Mouse (Mus musculus) ES-Bruce4 (cell line): Measurements from ENCODE around the gene Xrcc1. TPM values are rescaled to one million over a fixed set of nuclear protein-coding genes. Genes with fewer than 3 reads are reported as not detected.
A peak's percentile ranks its signal among the peaks of the same experiment; 100 is the strongest.

Experiments
- H3K27ac ChIP-seq: 2 replicates; pipeline ENCODE4 v1.5.1; 2012; ENCODE audit warnings: low read length, inconsistent platforms; ENCODE audit not compliant: insufficient read depth
- H3K27me3 ChIP-seq: 2 replicates; pipeline ENCODE4 v1.6.1; 2012; ENCODE audit warnings: mild to moderate bottlenecking, low read length, inconsistent platforms; ENCODE audit not compliant: control insufficient read depth, poor library complexity, insufficient read depth, severe bottlenecking
- H3K36me3 ChIP-seq: 2 replicates; pipeline ENCODE4 v1.6.1; 2012; ENCODE audit warnings: inconsistent platforms, mild to moderate bottlenecking, low read length, moderate library complexity; ENCODE audit not compliant: control insufficient read depth, poor library complexity, insufficient read depth, severe bottlenecking
- H3K4me1 ChIP-seq: one replicate; pipeline ENCODE4 v1.8.1; 2011; ENCODE audit warnings: low read length; ENCODE audit not compliant: control insufficient read depth, insufficient read depth
- H3K4me3 ChIP-seq: 2 replicates; pipeline ENCODE4 v1.5.1; 2011; ENCODE audit warnings: low read depth, mild to moderate bottlenecking, low read length
- H3K9ac ChIP-seq: 2 replicates; pipeline ENCODE4 v1.6.1; 2012; ENCODE audit warnings: low read depth, mild to moderate bottlenecking, inconsistent platforms; ENCODE audit not compliant: poor library complexity, severe bottlenecking
- H3K9me3 ChIP-seq: replicated peaks from 2 replicates; pipeline ENCODE4 v1.6.1; 2012; ENCODE audit warnings: mild to moderate bottlenecking, low read length, inconsistent platforms; ENCODE audit not compliant: control insufficient read depth, poor library complexity, insufficient read depth, severe bottlenecking
- CTCF ChIP-seq: IDR thresholded peaks from one replicate; pipeline ENCODE4 v1.8.1; 2011; ENCODE audit warnings: low read depth, low read length
- EP300 ChIP-seq: IDR thresholded peaks from 2 replicates; pipeline ENCODE4 v1.6.1; 2011; ENCODE audit warnings: low read depth, low read length; ENCODE audit not compliant: insufficient read depth
- POLR2A ChIP-seq: IDR thresholded peaks from one replicate; pipeline ENCODE4 v1.8.1; 2011; ENCODE audit warnings: low read length; ENCODE audit not compliant: insufficient read depth
- polyA plus RNA-seq: library from polyadenylated mRNA; stranded (reverse); fragments of >200 nt; gene quantifications from 2 replicates; pipeline ENCODE4 v1.2.4, GENCODE M21; 2011; ENCODE audit warnings: low read depth; ENCODE audit not compliant: missing spikeins, insufficient read depth, insufficient read length

The Xrcc1 gene
- polyA plus RNA-seq, 1 experiment, result 85.8 TPM

DNA sequence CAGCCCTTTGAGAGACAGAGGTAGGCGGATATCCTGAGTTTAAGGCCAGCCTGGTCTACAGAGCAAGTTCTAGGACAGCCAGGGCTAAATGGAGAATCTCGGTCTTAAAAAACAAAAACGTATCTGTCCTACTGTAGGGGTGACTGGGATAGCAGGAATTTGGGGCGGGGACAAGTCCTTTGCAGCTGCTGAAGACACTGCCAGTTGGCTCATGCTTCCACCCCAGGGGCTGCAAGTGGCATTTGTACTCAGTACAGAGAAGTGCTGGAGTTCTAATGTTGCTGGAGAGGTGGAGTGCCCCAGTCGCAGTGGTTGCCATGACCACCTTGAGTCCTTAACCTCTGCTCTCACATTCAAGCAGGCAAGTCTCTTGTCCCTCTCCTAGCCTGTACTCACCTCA is 23.3 kb upstream of the Xrcc1 start:
- Histone ChIP-seq H3K4me1 (peaks cover 10% of the 10 kb centered on the region), H3K36me3 (no peaks in the 10 kb centered on the region), H3K27ac (no peak overlapping the region), H3K9me3 (no peaks in the 10 kb centered on the region), H3K9ac (no peak overlapping the region), H3K4me3 (no peak overlapping the region), H3K27me3 (no peaks in the 10 kb centered on the region)
- TF ChIP-seq POLR2A (no peak), CTCF (no peak), EP300 (no peak)

DNA sequence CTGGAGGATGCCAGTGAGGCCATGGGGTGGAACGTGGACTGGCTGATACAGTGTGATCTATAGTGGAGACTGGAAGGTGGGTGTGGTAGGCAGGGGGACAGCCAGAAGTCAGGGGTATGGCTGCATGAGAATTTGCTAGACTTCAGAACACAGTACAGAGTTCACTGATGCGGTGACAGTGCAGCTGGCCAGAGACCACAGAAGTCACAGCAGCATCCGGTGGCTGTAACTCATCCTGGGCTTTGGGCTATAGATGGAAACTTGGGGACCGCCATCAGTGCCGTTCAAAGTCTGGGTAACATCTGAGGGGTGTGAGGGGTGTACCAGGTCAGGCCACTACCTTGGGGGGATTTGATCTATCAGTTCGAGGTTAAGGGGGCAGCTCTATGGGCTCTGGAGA is 22.4 kb upstream of the Xrcc1 start:
- TF ChIP-seq EP300 (no peak), CTCF (no peak), POLR2A (no peak)
- peaks cover 7% of the 10 kb centered on the region for H3K4me1 ChIP-seq

DNA sequence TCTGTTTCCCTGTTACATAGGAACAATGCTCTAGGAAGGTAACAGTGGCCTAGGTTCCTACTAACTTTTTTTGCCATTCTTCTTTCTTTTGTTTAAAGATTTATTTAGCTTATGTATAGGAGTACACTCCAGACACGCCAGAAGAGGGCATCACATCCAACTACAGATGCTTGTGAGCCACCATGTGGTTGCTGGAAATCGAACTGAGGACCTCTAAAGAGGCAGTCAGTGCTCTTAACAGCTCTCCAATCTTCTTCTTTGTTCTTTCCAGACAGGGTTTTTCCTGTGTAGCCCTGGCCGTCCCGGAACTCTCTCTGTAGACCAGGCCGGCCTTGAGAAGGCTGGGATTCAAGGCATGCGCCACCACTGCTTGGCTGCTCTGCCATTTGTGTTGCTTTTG is 21.1 kb upstream of the Xrcc1 start:
- Histone ChIP-seq H3K4me3 (no peak overlapping the region), H3K27me3 (no peaks in the 10 kb centered on the region), H3K4me1 (peaks cover 6% of the 10 kb centered on the region), H3K36me3 (no peaks in the 10 kb centered on the region), H3K27ac (no peak overlapping the region), H3K9me3 (no peaks in the 10 kb centered on the region), H3K9ac (no peak overlapping the region)
- TF ChIP-seq POLR2A (no peak), CTCF (no peak)

More for the DNA sequence above, 22.4 kb upstream of the Xrcc1 start:
- no peaks in the 10 kb centered on the region for H3K36me3 ChIP-seq
- no peak overlapping the region for H3K27ac ChIP-seq
- H3K27me3 ChIP-seq, result no peaks in the 10 kb centered on the region
- no peak overlapping the region for H3K9ac ChIP-seq
- no peaks in the 10 kb centered on the region for H3K9me3 ChIP-seq
- H3K4me3 ChIP-seq, result no peak overlapping the region

DNA sequence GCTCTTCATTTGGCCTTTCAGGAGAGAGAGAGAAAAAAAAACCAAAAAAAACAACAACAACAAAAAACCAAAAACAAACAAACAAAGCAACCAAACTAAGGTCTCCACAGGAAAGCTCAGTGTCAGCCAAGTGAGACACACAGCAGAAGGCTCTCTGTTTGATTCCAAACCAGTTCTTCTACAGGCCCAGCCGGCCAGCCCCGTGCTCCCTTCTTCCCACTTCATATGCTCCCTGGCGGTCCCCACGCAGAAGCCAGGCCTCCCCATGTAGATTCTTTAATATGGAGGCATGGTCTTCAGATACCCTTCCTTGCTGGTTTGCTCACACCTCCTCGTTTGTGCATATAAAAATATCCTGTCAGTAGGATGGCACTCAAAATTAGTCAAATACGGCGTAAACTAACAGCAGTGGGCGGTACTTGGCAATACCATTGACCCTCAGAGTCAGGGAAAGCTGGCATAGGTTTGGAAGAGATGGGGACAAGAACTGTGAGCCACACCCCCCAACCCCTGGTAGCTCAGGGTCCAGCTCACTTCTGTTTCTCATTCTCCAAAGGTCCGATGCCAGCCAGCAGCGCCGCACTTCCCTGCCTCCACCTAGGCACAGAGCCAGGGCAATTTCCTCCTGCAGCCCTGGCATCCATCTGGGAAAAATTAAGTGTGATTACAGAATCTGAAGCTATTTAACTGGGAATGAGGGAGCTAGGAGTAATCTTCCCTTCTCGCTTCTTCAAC is 20.2 kb upstream of the Xrcc1 start:
- H3K9ac ChIP-seq, result no peak overlapping the region
- TF ChIP-seq CTCF, result no peak
- TF ChIP-seq EP300, result no peak
- TF ChIP-seq POLR2A, result no peak
- H3K4me3 ChIP-seq, result no peak overlapping the region
- no peaks in the 10 kb centered on the region for H3K36me3 ChIP-seq
- H3K27ac ChIP-seq, result no peak overlapping the region
- H3K9me3 ChIP-seq, result no peaks in the 10 kb centered on the region
- no peaks in the 10 kb centered on the region for H3K27me3 ChIP-seq
- H3K4me1 ChIP-seq, result peaks cover 4% of the 10 kb centered on the region

DNA sequence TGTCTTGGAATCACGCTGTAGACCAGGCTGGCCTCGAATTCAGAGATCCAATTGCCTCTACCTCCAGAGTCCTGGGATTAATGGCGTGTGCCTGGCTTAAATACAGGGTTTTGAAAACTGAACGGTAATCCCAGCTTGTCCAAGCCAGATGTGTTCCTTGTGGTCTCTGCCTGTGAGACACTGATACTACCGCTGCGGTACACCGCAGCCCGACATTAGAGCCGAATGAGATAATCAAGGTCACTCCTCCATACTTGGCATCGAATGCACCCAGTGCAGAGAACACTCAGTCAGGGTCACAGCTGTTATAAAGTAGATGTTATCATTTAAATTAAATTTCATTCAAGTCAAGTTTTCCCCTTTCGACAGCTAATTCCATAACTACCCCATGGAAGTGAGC is 17.2 kb upstream of the Xrcc1 start:
- no peak for TF ChIP-seq EP300
- no peak for TF ChIP-seq CTCF
- no peak for TF ChIP-seq POLR2A

DNA sequence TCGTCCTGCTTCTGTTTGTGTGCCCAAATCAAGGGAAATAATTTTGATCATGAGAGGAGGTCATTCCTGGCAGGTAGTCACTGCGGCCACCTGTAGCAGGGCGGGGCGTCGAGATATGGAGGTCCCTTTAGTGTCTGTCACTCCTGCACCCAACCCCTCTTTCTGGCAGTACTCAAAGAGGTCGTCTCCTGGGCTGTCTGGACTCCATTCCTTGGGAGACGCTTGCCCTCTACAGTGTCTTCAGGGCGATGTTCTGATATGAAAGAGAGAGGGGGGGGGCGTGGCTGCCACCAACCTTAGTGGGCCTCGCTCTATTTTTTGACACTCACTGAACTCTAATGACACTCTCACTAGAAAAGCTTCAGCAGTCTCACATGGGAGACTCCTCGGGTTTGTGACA is 16.5 kb upstream of the Xrcc1 start:
- H3K36me3 ChIP-seq, result no peaks in the 10 kb centered on the region

More for the DNA sequence above, 17.2 kb upstream of the Xrcc1 start:
- Histone ChIP-seq H3K9ac (no peak overlapping the region), H3K27ac (no peak overlapping the region), H3K4me3 (no peak overlapping the region), H3K9me3 (no peaks in the 10 kb centered on the region), H3K4me1 (no peaks in the 10 kb centered on the region), H3K36me3 (no peaks in the 10 kb centered on the region), H3K27me3 (no peaks in the 10 kb centered on the region)

More for the DNA sequence above, 16.5 kb upstream of the Xrcc1 start:
- Histone ChIP-seq H3K9me3 (no peaks in the 10 kb centered on the region), H3K9ac (peak overlapping the region; percentile 43; the same call in 1 of the 2 replicates), H3K4me3 (peak overlapping the region; percentile 75), H3K27me3 (no peaks in the 10 kb centered on the region), H3K4me1 (no peaks in the 10 kb centered on the region), H3K27ac (no peak overlapping the region)
- TF ChIP-seq CTCF, result no peak
- no peak for TF ChIP-seq POLR2A
- no peak for TF ChIP-seq EP300
